Mouse (Mus musculus) megakaryocyte, embryonic 14.5 days (primary cell): ENCODE results near the gene Abhd2.

ENCODE experiments used
- FLI1 ChIP-seq: IDR thresholded peaks from 2 replicates; pipeline ENCODE4 v1.6.1; 2012; ENCODE audit warnings: low read length, inconsistent platforms, mixed read lengths
- GATA1 ChIP-seq: IDR thresholded peaks from 3 replicates; pipeline ENCODE4 v1.6.1; 2012; ENCODE audit warnings: mixed read lengths, low read length, inconsistent platforms, borderline replicate concordance

- TF ChIP-seq GATA1 = no peak
- no peak for TF ChIP-seq FLI1
Measured at GRCm38 (mm10) chr7:79295196-79295826, 22.3 kb downstream of the Abhd2 start.
